Mouse (Mus musculus) induced T-regulatory cell, adult 2 months (primary cell): ENCODE measurements at regions not wholly inside any gene's neighbourhood (a gene's known extent, or its start where the extent isn't known, plus 50 kb on each side); places are given as distances from the start of the nearest gene placed in this dataset.

ENCODE experiments used
- DNase-seq: peaks from one replicate; pipeline ENCODE4 v3.0.0-alpha.2; 2012; ENCODE audit warnings: low read depth

GRCm38 (mm10) chr3:148324911-148325621 is 665.3 kb downstream of the Adgrl2 start:
- DNase-seq = no peak

GRCm38 (mm10) chr3:148321894-148322293 is 668.5 kb downstream of the Adgrl2 start:
- no peak for DNase-seq

GRCm38 (mm10) chr3:148316198-148316597 is 674.2 kb downstream of the Adgrl2 start:
- DNase-seq = no peak

- DNase-seq = no peak
These were observed 675.1 kb downstream of the Adgrl2 start for GRCm38 (mm10) chr3:148315286-148315685.

- DNase-seq = no peak
These were observed 694.8 kb downstream of the Adgrl2 start for GRCm38 (mm10) chr3:148295515-148295914.

GRCm38 (mm10) chr3:148278978-148279377 is 711.4 kb downstream of the Adgrl2 start:
- no peak for DNase-seq

GRCm38 (mm10) chr3:148272159-148272848 is 718.1 kb downstream of the Adgrl2 start:
- no peak for DNase-seq

- DNase-seq = no peak
These were observed 721.5 kb downstream of the Adgrl2 start for GRCm38 (mm10) chr3:148268812-148269211.

GRCm38 (mm10) chr3:148259211-148259610 is 731.1 kb downstream of the Adgrl2 start:
- no peak for DNase-seq

GRCm38 (mm10) chr3:148248617-148249016 is 741.7 kb downstream of the Adgrl2 start:
- no peak for DNase-seq

- DNase-seq = no peak
These were observed 743.6 kb downstream of the Adgrl2 start for GRCm38 (mm10) chr3:148246786-148247185.

GRCm38 (mm10) chr3:148238093-148238492 is 752.3 kb downstream of the Adgrl2 start:
- DNase-seq = no peak

GRCm38 (mm10) chr3:148237555-148237954 is 752.8 kb downstream of the Adgrl2 start:
- DNase-seq = no peak

GRCm38 (mm10) chr3:148233616-148234015 is 756.7 kb downstream of the Adgrl2 start:
- no peak for DNase-seq

- DNase-seq = no peak
These were observed 761.2 kb downstream of the Adgrl2 start for GRCm38 (mm10) chr3:148229192-148229591.

- no peak for DNase-seq
These were observed 762.2 kb downstream of the Adgrl2 start for GRCm38 (mm10) chr3:148228002-148228707.

GRCm38 (mm10) chr3:148220826-148221225 is 769.5 kb downstream of the Adgrl2 start:
- DNase-seq = no peak

- no peak for DNase-seq
These were observed 770.2 kb downstream of the Adgrl2 start for GRCm38 (mm10) chr3:148220024-148220590.

GRCm38 (mm10) chr3:148202148-148202547 is 788.2 kb downstream of the Adgrl2 start:
- no peak for DNase-seq

- no peak for DNase-seq
These were observed 803.7 kb downstream of the Adgrl2 start for GRCm38 (mm10) chr3:148186704-148187103.

- no peak for DNase-seq
These were observed 822.8 kb downstream of the Adgrl2 start for GRCm38 (mm10) chr3:148167556-148167955.

- no peak for DNase-seq
These were observed 831.3 kb downstream of the Adgrl2 start for GRCm38 (mm10) chr3:148159059-148159458.

- DNase-seq = no peak
These were observed 831.8 kb downstream of the Adgrl2 start for GRCm38 (mm10) chr3:148158533-148158932.
